Mouse (Mus musculus) fibroblast of lung, adult 2 months (primary cell): ENCODE measurements around the gene Tmem132b.
A peak's percentile ranks its signal among the peaks of the same experiment; 100 is the strongest.

Experiments used
- DNase-seq: peaks from one replicate; pipeline ENCODE4 v3.0.0-alpha.2; 2011; ENCODE audit warnings: low read depth

Gene Tmem132b

GRCm38 (mm10) chr5:125515006-125515405, 16.6 kb upstream of the Tmem132b start:
- no peak for DNase-seq

- no peak for DNase-seq
Measured at GRCm38 (mm10) chr5:125518640-125519039, 12.9 kb upstream of the Tmem132b start.

GRCm38 (mm10) chr5:125520930-125521590, 10.5 kb upstream of the Tmem132b start:
- DNase-seq, result no peak

DNA sequence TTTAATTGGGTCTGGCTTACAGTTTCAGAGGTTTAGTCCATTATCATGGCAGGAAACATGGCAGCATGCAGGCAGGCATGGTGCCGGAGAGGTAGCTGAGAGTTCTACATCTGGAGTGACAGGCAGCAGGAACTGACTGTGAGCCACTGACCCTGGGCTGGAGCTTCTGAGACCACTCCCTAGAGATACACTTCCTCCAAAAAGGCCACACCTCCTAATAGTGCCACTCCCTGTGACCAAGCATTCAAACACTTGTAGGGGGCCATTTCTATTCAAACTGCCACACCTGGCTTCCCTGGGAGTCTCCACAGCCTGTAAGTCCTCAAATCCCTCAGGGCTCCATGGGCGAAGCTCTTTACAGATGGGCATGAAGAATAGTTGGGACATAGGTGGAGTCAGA, 8.2 kb upstream of the Tmem132b start:
- DNase-seq, result no peak

- DNase-seq, result no peak
Measured at GRCm38 (mm10) chr5:125525516-125525915, 6.1 kb upstream of the Tmem132b start.

DNA sequence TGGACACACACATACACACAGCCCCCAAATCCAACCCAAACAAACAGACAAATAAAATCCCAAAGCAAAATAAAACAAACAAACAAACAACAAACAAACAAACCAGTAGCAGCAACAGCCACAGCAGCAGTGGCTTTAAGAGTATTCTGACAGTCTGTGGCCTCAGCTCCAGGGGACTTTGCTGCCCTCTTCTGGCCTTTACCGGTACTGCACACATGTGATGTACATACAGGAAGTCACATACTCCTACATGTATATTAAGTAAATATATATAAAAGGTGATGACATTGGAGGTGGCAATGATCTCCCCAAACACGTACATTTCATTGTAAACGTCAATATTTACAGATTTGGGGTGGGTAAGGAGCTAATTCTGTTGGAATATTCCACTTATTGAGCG, 5.1 kb upstream of the Tmem132b start:
- no peak for DNase-seq

- DNase-seq, result peak; percentile 19
Measured at GRCm38 (mm10) chr5:125529109-125529508, 2.5 kb upstream of the Tmem132b start.

DNA sequence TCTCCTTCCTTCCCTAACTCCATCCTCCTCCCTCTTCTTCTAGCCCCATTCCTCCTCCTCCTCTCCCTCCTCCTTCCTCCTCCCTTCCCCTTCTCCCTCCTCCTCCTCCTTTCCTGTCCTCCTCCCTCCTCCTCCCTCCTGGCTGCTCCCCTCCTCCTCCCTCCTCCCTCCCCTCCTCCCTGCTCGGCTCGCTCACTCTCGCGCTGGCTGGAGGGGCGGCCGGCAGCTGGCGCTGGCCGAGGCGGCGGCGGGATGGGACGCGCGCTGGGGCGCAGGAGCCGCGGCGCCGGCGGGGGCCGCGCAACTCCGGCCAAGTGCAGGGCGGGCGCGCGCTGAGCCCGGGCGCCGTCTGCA, 594 bp downstream of the Tmem132b start:
- DNase-seq, result no peak

DNA sequence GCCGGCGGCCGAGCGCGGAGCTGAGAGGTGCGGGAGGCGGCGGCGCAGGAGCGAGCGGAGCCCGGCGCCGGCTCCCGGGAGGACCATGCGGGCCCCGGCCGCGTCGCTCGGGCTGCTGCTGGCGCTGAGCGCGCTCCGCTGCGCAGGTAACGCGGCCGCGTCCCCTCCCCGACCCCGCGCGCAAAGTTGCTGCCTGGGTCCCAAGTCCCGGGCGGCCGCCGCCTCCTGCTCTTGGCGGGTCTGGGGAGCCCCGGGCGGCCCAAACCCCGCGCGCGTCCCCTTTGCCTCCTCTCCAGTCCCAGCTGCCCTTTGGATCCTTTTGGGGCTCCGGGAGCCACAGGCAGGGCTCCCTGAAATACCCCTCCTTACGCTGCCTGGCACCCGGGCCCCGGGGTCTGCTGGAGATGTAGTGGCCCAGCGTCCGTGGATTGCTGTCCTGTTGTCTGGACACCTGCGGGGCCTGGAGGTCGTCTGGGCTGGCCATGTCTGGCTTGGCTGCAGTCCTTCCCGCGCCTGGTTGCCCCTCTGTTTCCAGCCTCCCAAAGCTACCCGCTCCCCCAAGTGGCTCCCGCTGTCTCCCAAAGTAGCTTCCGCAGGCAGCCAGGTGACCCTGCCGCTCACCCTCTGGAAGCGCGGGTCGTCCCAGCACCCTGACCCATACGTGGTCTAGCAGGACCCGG, 1.1 kb downstream of the Tmem132b start:
- no peak for DNase-seq

DNA sequence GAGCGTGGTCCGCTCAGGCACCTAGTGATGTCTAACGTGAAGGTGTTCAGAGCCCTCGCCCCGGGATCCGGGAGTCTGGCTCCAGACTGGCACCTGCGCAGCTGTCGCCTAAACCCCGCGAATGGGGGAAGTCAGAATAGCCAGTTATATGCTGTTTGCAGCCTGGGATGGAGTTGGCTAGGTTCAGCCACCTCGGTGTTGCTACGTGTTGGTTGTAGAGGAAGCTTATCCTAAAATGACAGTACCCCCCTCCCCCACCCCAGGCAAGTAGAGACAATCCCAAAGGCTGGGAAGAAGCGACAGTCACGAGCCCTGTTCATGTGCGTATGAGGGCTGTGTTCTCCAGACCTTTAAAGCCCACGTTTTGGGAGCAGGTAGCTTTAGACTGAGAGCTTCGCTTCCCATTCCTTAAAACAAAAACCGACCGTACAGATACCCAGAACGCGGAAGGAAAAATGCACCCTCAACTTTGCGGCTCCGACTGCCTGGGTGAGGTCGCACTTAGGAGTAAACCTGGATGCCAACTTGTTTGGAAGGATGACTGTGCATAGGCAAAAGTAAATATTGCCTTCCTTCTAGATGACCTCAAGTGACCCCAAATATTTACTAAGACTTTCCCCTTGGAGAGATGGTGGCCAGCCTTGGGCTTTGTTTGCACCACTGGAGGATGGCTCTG, 1.8 kb downstream of the Tmem132b start:
- no peak for DNase-seq

DNA sequence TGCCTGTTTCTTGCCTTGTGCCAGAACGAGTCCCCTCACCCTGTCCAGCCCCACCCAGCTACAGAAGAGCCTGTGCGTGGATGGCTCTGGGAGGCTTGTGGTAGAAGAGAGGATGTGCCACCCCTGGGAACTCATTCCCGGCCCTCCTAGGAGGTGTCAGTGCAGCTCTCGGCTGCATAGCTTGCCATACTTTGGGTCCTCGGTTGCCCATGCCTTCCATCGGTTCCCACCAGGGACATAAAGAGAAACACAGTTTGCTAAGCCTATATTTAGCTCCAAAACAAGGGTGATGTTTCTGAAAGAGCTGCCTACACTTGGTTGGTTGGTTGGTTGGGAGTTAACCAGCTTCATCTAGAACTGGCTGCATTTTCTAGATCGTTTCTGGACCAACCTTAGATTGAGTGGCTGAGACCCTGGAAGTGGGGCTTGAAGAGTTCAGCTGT, 2.6 kb downstream of the Tmem132b start:
- DNase-seq, result no peak

DNA sequence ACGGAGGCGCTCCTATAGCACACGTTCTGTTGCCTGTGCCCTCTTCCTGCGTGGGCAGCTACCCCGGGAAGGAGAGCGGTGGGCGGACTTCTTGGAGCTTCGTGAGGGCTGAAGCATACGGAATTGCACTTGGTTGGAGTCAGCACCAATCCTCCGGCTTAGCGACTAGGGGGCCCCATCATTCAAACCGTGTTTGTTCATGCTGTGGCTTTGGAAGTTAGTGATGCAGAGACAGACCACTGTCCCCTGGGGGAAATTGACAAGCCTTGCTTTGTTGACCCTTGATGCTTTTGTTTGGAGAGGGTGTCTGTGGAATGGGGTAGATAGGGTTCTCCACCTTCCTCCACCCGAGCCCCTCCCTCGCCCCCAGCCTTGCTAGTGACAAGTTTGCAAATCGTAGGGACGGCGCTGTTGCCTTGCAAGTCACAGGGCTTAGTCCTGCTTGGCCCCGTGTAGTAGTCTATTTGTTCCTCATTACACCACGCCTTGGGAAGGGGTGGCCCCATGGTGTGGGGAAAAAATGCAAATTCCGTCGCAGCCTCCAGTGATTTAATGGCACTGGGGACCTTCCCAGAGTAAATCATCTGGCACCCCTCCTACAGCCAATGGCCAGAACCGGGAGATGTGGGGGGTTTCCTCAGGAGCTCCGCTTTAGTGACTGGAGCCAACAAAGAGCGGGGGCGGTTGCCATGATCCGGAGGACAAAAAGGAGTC, 3.2 kb downstream of the Tmem132b start:
- DNase-seq, result no peak

GRCm38 (mm10) chr5:125545090-125545489, 13.5 kb downstream of the Tmem132b start:
- DNase-seq, result no peak

DNA sequence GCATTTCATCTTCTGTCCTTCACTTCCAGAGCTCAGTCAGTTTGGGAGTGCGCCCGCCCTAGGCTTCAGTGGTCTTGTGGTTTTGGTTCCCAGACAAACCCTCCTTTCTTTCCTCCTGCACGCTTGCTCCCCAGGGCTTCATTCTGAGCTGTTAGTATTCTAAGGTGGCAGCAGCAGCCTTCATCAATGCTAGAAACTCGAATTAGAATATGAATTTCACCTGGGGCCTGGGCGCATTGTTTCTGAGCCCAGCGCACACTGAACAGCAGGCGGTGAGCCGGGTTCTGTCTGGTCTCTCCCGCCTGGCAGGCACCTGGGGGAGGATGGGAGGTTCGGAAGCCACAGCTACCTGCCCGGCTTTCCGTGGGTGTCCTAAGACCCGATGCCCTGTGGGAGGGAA, 14.7 kb downstream of the Tmem132b start:
- no peak for DNase-seq

DNA sequence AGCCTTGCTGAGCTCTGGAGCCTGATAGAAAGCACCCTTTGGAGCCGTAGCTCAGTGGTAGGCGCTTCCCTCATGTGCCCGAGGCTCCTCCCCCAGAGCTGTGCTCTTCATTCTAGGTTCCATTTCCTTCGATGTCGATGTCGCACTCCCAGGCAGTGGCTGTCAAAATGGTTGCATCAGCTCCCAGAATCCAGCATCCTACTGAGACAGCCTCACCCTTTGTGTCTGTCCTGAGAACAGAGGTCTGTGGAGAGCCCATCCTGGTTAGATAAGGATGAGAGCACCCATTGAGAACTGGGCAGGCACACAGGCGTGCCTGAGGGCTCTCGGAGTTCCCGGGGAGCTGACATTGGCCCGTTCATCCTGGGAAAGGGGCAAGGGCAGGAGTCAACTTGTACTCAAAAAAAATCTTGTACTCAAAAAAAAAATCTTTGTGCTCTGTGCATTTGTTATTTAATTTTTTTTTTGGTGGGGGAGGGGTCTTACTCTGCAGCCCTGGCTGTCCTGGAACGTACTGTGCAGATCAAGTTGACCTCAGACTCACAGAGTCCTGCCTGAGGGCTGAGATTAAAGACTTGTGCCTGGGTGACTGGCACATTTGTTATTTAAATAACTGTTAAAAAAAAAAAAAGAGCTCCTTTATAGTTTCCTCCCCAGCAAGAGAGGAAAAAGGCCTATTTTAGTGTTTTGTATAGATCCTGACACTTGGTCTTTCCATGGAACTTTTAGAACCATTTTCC, 18.3 kb downstream of the Tmem132b start:
- no peak for DNase-seq

GRCm38 (mm10) chr5:125555732-125556131, 24.2 kb downstream of the Tmem132b start:
- DNase-seq, result no peak

GRCm38 (mm10) chr5:125563492-125563891, 31.9 kb downstream of the Tmem132b start:
- DNase-seq, result no peak

- no peak for DNase-seq
Measured at GRCm38 (mm10) chr5:125565725-125566124, 34.2 kb downstream of the Tmem132b start.

DNA sequence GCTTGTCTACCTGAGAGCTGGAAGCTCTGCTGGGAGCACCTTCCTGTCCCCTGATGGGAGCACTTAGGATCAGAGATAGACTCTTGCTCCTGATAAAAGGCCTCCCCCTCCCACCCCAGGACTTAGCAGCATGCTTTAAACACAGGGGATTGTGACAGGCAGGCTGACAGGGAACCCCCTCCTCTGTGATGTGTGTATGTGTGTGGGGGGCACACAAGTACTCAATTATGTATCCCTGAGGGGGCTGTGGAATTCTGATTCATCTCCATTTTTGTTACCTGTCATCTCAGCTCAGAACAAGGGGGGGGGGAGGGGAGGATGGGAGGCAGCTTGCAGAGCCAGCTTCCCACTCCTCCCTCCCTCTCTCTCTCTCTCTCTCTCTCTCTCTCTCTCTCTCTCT, 36.9 kb downstream of the Tmem132b start:
- DNase-seq, result no peak

DNA sequence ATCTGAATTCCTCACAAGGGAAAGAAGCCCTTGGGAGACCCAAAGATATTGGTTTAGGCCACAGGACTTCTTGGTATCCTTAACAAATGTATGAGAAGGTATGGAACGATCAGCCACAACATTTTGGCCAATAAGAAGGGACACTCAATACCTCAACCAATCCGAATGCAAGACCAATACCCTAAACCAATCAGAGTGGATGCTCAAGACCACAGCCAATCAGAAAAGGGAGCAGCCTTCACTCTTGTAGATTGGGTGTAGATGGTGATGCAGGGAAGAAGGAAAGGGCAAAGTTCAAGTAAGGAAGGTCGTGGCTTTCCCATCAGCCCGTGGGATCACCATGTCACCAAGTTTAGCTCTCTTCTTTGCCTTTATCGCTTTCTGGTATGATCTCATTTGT, 40.4 kb downstream of the Tmem132b start:
- DNase-seq, result no peak

- no peak for DNase-seq
Measured at GRCm38 (mm10) chr5:125574886-125575285, 43.3 kb downstream of the Tmem132b start.

- no peak for DNase-seq
Measured at GRCm38 (mm10) chr5:125575866-125576265, 44.3 kb downstream of the Tmem132b start.
